In genomic region chr17:21450138-21450704, GRCm38 (mm10) we compare ENCODE assay signal across 8 mouse cellular contexts. TPM values are rescaled to one million over a fixed set of nuclear protein-coding genes. Genes with fewer than 3 reads are reported as not detected.
DNase-seq lines count a peak whose midpoint lies in the region; ATAC-seq lines count a peak whose summit lies in the region.

Gene Zfp51 (plus strand): TSS chr17:21450374.

- peak within 1 kb of the TSS; percentile 79 for H3K4me3 ChIP-seq in hindbrain, embryonic 15.5 days

- peak within 1 kb of the TSS; percentile 57 for H3K9ac ChIP-seq in hindbrain, embryonic 15.5 days

- under 1% methylated on average over 26 of the region's 26 CpGs for WGBS in hindbrain, embryonic 15.5 days

- peak; percentile 97 for DNase-seq in T-cell, adult 2 months (ENCODE audit: low spot score)
- peak; percentile 75 to 78 for DNase-seq in cerebellum, postnatal 36 days
- DNase-seq in frontal cortex, postnatal 36 days (ENCODE audit: low spot score in 2 of 2): peak; percentile 84 to 85
- peak; percentile 83 for DNase-seq in left cerebral cortex, adult 11 months (ENCODE audit: low spot score)
- peak; percentile 95 to 97 for DNase-seq in lung, postnatal 4 days
- peak; percentile 76 for DNase-seq in retina, postnatal 7 days (ENCODE audit: low read depth, low spot score)
- DNase-seq in urinary bladder, adult 2 months (ENCODE audit: low spot score): peak; percentile 77

- no peaks in the 10 kb centered on the region for H3K36me3 ChIP-seq in hindbrain, embryonic 15.5 days

- ATAC-seq in hindbrain, embryonic 15.5 days (ENCODE audit: low FRiP score, low read depth): peak; percentile 99

- no peaks in the 10 kb centered on the region for H3K9me3 ChIP-seq in hindbrain, embryonic 15.5 days

- peak within 1 kb of the TSS; percentile 92 for H3K27ac ChIP-seq in hindbrain, embryonic 15.5 days (replicated peaks)

- H3K4me2 ChIP-seq in hindbrain, embryonic 15.5 days: peak within 1 kb of the TSS; percentile 69

- H3K27me3 ChIP-seq in hindbrain, embryonic 15.5 days: no peaks in the 10 kb centered on the region

- H3K4me1 ChIP-seq in hindbrain, embryonic 15.5 days (replicated peaks): peaks cover 7% of the 10 kb centered on the region

RNA-seq across cellular contexts. Expression of gene Zfp51, which starts in this region (rescaled TPM):
- polyA plus RNA-seq in hindbrain, embryonic 15.5 days (2015; fragmentation: Nextera tagmentation; extraction: Ambion mirVana): 11.7 and 12.7 TPM in 2 replicates
- 7.1 and 8.6 TPM in 2 replicates for polyA plus RNA-seq in urinary bladder, adult 2 months (2012; rRNA removed)

Comparison
In these comparisons a context has a peak if more than half of its experiments do, and no peak if none do; other contexts are left out.
1. Peak in every context shown above with its lines: DNase-seq, ATAC-seq, H3K4me3 ChIP-seq and H3K27ac ChIP-seq.